Mouse (Mus musculus): ENCODE data around the gene Cfap157. TPM values are rescaled to one million over a fixed set of nuclear protein-coding genes. Genes with fewer than 3 reads are reported as not detected.
A peak's percentile ranks its signal among the peaks of the same experiment; 100 is the strongest.

The Cfap157 gene
- polyA plus RNA-seq, 1 experiment from 2014 or later = 1.2 TPM

DNA sequence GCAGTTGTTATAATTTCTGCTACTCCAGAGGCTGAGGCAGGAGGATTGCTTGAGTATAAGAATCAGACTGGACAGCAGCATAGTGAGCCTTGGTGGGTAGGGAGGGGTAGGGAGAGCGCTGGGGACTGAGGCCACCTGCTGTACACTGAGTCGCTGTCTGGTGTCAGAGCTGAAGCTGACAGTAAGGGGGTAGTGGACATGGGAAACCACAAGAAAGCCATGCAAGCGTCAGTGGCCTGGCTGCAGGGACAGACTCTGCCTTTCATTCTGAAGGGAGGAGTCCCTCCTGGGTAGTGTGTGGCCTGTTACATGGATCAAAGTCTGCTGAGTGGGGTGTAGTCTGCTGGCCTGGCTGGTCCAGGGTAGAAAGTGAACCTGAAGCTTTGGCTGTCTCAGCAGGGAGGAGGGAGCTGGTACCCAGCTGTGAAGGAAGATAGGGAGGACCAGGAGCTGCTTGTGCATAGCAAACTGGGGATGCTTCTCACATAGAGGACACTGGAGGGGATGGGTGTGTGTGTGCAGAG, 47.9 kb downstream of the Cfap157 start:
- peaks cover 58% of the 10 kb centered on the region for H3K4me1 ChIP-seq

GRCm38 (mm10) chr2:32734933-32735332, 49.3 kb downstream of the Cfap157 start:
- H3K9me3 ChIP-seq = no peaks in the 10 kb centered on the region
- WGBS = 41% methylated on average over 4 of the region's 4 CpGs
- H3K4me3 ChIP-seq = no peak overlapping the region
- H3K27me3 ChIP-seq (ENCODE audit: insufficient read depth, poor library complexity, severe bottlenecking) = peaks cover 15% of the 10 kb centered on the region
- peaks cover 7% of the 10 kb centered on the region; the same call in 1 of the 2 replicates for H3K36me3 ChIP-seq
- H3K4me1 ChIP-seq = peaks cover 63% of the 10 kb centered on the region
- no peak for DNase-seq (ENCODE audit: low spot score)
- H3K27ac ChIP-seq = peak overlapping the region; percentile 43

More for the DNA sequence above, 47.9 kb downstream of the Cfap157 start:
- Histone ChIP-seq H3K4me3 (no peak overlapping the region), H3K36me3 (peaks cover 8% of the 10 kb centered on the region; the same call in 1 of the 2 replicates), H3K27ac (peak overlapping the region; percentile 6; the same call in 1 of the 2 replicates), H3K9me3 (no peaks in the 10 kb centered on the region), H3K27me3 (ENCODE audit: insufficient read depth, poor library complexity, severe bottlenecking) (peaks cover 29% of the 10 kb centered on the region)
- WGBS = 46% methylated on average over 3 of the region's 3 CpGs
- no peak for DNase-seq (ENCODE audit: low spot score)

DNA sequence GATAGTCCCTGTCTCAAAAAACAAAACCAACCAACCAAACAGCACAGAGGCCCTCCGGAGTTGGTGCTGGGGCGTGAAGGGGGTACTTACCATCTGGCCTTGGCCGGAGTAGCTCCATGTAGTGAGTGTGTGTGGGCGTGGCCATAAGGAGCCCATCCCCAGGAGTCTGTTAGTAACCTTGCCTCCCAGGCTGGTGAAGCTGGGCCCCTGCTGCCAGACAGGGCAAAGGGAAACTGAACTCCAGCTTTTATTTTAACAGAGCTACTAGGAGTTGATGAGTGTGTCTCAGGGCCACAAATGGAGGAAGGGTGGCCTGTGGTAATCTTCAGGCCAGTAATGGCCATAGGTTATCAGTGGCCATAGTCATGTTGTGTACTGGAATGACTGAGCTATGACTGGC, 49.7 kb downstream of the Cfap157 start:
- H3K36me3 ChIP-seq = peaks cover 7% of the 10 kb centered on the region; the same call in 1 of the 2 replicates
- H3K4me1 ChIP-seq = peaks cover 68% of the 10 kb centered on the region
- peaks cover 11% of the 10 kb centered on the region; the same call in 1 of the 2 replicates for H3K27me3 ChIP-seq (ENCODE audit: insufficient read depth, poor library complexity, severe bottlenecking)
- H3K27ac ChIP-seq = peak overlapping the region; percentile 43
- WGBS = 32% methylated on average over 4 of the region's 4 CpGs
- no peak for DNase-seq (ENCODE audit: low spot score)
- no peak overlapping the region for H3K4me3 ChIP-seq
- no peaks in the 10 kb centered on the region for H3K9me3 ChIP-seq

DNA sequence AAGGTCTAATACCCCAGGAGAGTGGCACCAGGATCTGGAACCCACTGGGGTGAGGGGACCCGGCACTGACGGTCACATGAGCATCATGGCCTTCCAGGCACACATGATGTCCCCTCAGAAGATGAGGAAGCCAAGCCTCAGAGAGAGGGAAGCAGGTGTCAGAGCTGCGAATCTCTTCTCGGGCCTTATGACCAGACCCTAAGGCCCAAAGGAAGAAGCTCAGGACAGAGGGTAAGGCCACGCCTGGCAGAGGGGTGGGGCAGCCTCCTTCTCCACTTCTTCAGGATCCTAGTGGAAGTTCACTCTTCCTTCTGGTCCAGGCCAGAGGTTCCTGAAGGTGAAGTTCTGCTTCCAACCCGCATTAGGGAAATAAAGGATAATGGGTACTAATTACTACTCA, 51.5 kb downstream of the Cfap157 start:
- H3K27me3 ChIP-seq (ENCODE audit: insufficient read depth, poor library complexity, severe bottlenecking) = peaks cover 7% of the 10 kb centered on the region; the same call in 1 of the 2 replicates
- H3K36me3 ChIP-seq = peaks cover 7% of the 10 kb centered on the region; the same call in 1 of the 2 replicates
- DNase-seq (ENCODE audit: low spot score) = no peak
- peaks cover 74% of the 10 kb centered on the region for H3K4me1 ChIP-seq
- H3K9me3 ChIP-seq = no peaks in the 10 kb centered on the region
- 71% methylated on average over 6 of the region's 6 CpGs for WGBS
- H3K4me3 ChIP-seq = no peak overlapping the region
- peak overlapping the region; percentile 72; the same call in 1 of the 2 replicates for H3K27ac ChIP-seq

DNA sequence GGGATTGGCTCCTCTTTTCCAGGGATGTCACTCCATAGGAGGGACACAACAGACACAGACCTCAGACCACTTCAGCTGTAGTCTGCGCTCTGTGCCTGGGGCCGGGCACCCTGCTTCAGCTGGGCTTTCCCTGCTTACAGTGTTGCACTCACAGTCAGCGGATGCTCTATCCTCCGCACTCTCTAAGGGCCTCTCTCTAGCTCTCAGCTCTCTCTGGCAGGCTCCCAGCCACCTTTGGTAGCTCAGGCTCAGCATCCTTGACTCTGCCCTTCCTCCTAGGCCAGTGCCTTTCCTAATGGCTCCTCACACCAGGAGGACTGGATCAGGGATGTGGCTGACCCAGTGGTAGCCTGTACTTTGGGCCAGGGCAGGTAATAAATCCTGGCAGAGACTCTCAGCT, 52.3 kb downstream of the Cfap157 start:
- Histone ChIP-seq H3K4me1 (peaks cover 69% of the 10 kb centered on the region), H3K27me3 (ENCODE audit: insufficient read depth, poor library complexity, severe bottlenecking) (peaks cover 7% of the 10 kb centered on the region; the same call in 1 of the 2 replicates), H3K4me3 (no peak overlapping the region), H3K27ac (peak overlapping the region; percentile 72), H3K9me3 (no peaks in the 10 kb centered on the region), H3K36me3 (no peaks in the 10 kb centered on the region)
- no peak for DNase-seq (ENCODE audit: low spot score)
- WGBS = 53% methylated on average over 4 of the region's 4 CpGs

DNA sequence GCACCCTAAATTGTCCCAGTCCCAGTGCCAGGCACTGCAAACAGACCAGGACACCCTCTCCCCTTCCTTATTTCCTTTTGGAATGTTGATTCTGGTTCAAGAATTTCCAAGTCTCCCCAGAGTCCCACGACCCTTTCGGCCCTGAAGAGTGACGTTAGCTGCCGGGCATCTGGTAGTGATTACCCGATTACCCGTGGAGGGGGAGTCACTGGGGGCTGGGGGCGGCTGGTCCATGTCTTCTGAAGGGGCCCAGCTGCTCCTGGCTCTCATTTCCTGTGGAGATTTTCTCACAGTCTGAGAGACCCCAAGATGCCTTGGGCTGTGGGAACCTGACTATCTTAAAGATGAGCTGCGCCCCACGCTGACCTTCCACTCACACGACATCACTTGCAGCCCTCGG, 53.4 kb downstream of the Cfap157 start:
- Histone ChIP-seq H3K27me3 (ENCODE audit: insufficient read depth, poor library complexity, severe bottlenecking) (0 out of 2 replicates have a peak, but pooled peaks cover 5% of the 10 kb centered on the region), H3K27ac (peak overlapping the region; percentile 78), H3K9me3 (no peaks in the 10 kb centered on the region), H3K4me3 (peak overlapping the region; percentile 59), H3K36me3 (no peaks in the 10 kb centered on the region), H3K4me1 (peaks cover 61% of the 10 kb centered on the region)
- DNase-seq (ENCODE audit: low spot score) = no peak
- 23% methylated on average over 11 of the region's 11 CpGs for WGBS

DNA sequence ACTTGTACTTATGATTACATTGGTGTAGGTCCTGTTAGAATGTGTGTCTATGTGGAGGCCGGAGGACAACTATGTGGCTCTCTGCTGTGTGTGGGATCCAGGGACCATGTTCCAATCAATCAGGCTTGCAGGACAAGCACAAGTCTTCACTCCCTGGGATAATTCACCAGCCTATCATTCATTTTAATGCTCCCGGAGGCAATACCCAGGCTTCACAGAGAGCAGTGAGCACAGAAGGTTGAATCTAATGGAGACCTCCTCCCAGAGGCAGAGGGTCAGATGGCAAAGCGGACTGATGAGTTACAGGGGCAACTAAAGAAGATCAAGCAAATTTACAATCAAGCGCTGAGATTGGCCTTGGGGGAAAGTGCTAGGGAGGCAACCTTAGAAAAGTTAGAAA, 54.7 kb downstream of the Cfap157 start:
- Histone ChIP-seq H3K27ac (peak overlapping the region; percentile 78), H3K27me3 (ENCODE audit: insufficient read depth, poor library complexity, severe bottlenecking) (0 out of 2 replicates have a peak, but pooled peaks cover 5% of the 10 kb centered on the region), H3K4me3 (peak overlapping the region; percentile 59), H3K9me3 (no peaks in the 10 kb centered on the region), H3K4me1 (peaks cover 49% of the 10 kb centered on the region), H3K36me3 (no peaks in the 10 kb centered on the region)
- WGBS = 67% methylated on average over 4 of the region's 4 CpGs
- DNase-seq (ENCODE audit: low spot score) = no peak

- Histone ChIP-seq H3K4me3 (peak overlapping the region; percentile 59), H3K4me1 (peaks cover 41% of the 10 kb centered on the region), H3K27ac (peak overlapping the region; percentile 73), H3K36me3 (no peaks in the 10 kb centered on the region), H3K9me3 (no peaks in the 10 kb centered on the region), H3K27me3 (ENCODE audit: insufficient read depth, poor library complexity, severe bottlenecking) (0 out of 2 replicates have a peak, but pooled peaks cover 5% of the 10 kb centered on the region)
- 30% methylated on average over 7 of the region's 7 CpGs for WGBS
- no peak for DNase-seq (ENCODE audit: low spot score)
Observed at GRCm38 (mm10) chr2:32728463-32728862, 55.8 kb downstream of the Cfap157 start.

- WGBS = 0% methylated on average over 16 of the region's 16 CpGs
- H3K36me3 ChIP-seq = no peaks in the 10 kb centered on the region
- H3K4me3 ChIP-seq = peak overlapping the region; percentile 59
- H3K9me3 ChIP-seq = no peaks in the 10 kb centered on the region
- H3K4me1 ChIP-seq = peaks cover 37% of the 10 kb centered on the region
- 0 out of 2 replicates have a peak, but pooled peaks cover 5% of the 10 kb centered on the region for H3K27me3 ChIP-seq (ENCODE audit: insufficient read depth, poor library complexity, severe bottlenecking)
- DNase-seq (ENCODE audit: low spot score) = peak; percentile 98
- peak overlapping the region; percentile 73 for H3K27ac ChIP-seq
Observed at GRCm38 (mm10) chr2:32727435-32727834, 56.8 kb downstream of the Cfap157 start.

Other genes starting within 250 kb of the Cfap157 start
- gene Fam102a, start 249.1 kb downstream of the Cfap157 start, polyA plus RNA-seq (2016; fragmentation: Nextera tagmentation; extraction: Ambion mirVana) = 5.9 and 8.3 TPM in 2 replicates
- gene Dpm2, start 213.6 kb downstream of the Cfap157 start, polyA plus RNA-seq (2016; fragmentation: Nextera tagmentation; extraction: Ambion mirVana) = 87.4 and 92.5 TPM in 2 replicates
- 0.43 and 1.1 TPM in 2 replicates for gene Pip5kl1, start 209.6 kb downstream of the Cfap157 start, polyA plus RNA-seq (2016; fragmentation: Nextera tagmentation; extraction: Ambion mirVana)
- 0.09 and 0.15 TPM in 2 replicates for gene 9430097D07Rik, start 208.7 kb downstream of the Cfap157 start, polyA plus RNA-seq (2016; fragmentation: Nextera tagmentation; extraction: Ambion mirVana)
- 39.8 and 49.0 TPM in 2 replicates for gene St6galnac4, start 197.3 kb downstream of the Cfap157 start, polyA plus RNA-seq (2016; fragmentation: Nextera tagmentation; extraction: Ambion mirVana)
- gene St6galnac6, start 184.7 kb downstream of the Cfap157 start, polyA plus RNA-seq (2016; fragmentation: Nextera tagmentation; extraction: Ambion mirVana) = 25.1 and 28.4 TPM in 2 replicates
- gene Ak1, start 162.7 kb downstream of the Cfap157 start, polyA plus RNA-seq (2016; fragmentation: Nextera tagmentation; extraction: Ambion mirVana) = 179 and 305 TPM in 2 replicates
- 87.1 and 149 TPM in 2 replicates for gene Eng, start 137.8 kb downstream of the Cfap157 start, polyA plus RNA-seq (2016; fragmentation: Nextera tagmentation; extraction: Ambion mirVana)
- 24.7 and 34.8 TPM in 2 replicates for gene Fpgs, start 80.3 kb downstream of the Cfap157 start, polyA plus RNA-seq (2016; fragmentation: Nextera tagmentation; extraction: Ambion mirVana)
- 89.1 and 115 TPM in 2 replicates for gene Cdk9, start 71.4 kb downstream of the Cfap157 start, polyA plus RNA-seq (2016; fragmentation: Nextera tagmentation; extraction: Ambion mirVana)
- gene Sh2d3c, start 63.4 kb downstream of the Cfap157 start, polyA plus RNA-seq (2016; fragmentation: Nextera tagmentation; extraction: Ambion mirVana) = 34.8 and 35.4 TPM in 2 replicates
- gene 6330409D20Rik, start 43.4 kb downstream of the Cfap157 start, polyA plus RNA-seq (2016; fragmentation: Nextera tagmentation; extraction: Ambion mirVana) = 0.28 TPM in 1 of 2 replicates, not detected in the other
- 46.2 and 57.2 TPM in 2 replicates for gene Tor2a, start 27.2 kb downstream of the Cfap157 start, polyA plus RNA-seq (2016; fragmentation: Nextera tagmentation; extraction: Ambion mirVana)
- gene Ttc16, start 8.8 kb downstream of the Cfap157 start, polyA plus RNA-seq (2016; fragmentation: Nextera tagmentation; extraction: Ambion mirVana) = 0.29 and 0.52 TPM in 2 replicates
- 5.1 and 5.6 TPM in 2 replicates for gene Ptrh1, start 8.6 kb downstream of the Cfap157 start, polyA plus RNA-seq (2016; fragmentation: Nextera tagmentation; extraction: Ambion mirVana)
- gene Stxbp1, start 62.8 kb upstream of the Cfap157 start, polyA plus RNA-seq (2016; fragmentation: Nextera tagmentation; extraction: Ambion mirVana) = 19.1 and 21.6 TPM in 2 replicates
- gene Fam129b, start 91.7 kb upstream of the Cfap157 start, polyA plus RNA-seq (2016; fragmentation: Nextera tagmentation; extraction: Ambion mirVana) = 47.1 and 55.5 TPM in 2 replicates
- 121 and 170 TPM in 2 replicates for gene Rpl12, start 177.1 kb upstream of the Cfap157 start, polyA plus RNA-seq (2016; fragmentation: Nextera tagmentation; extraction: Ambion mirVana)
- 7.6 and 8.6 TPM in 2 replicates for gene Lrsam1, start 177.2 kb upstream of the Cfap157 start, polyA plus RNA-seq (2016; fragmentation: Nextera tagmentation; extraction: Ambion mirVana)
- 20.8 and 23.4 TPM in 2 replicates for gene Slc2a8, start 197.7 kb upstream of the Cfap157 start, polyA plus RNA-seq (2016; fragmentation: Nextera tagmentation; extraction: Ambion mirVana)